8 mouse cellular contexts compared by ENCODE assay signal in genomic region chr6:119482958-119483600, GRCm38 (mm10). TPM values are rescaled to one million over a fixed set of nuclear protein-coding genes. Genes with fewer than 3 reads are reported as not detected.
DNase-seq lines count a peak whose midpoint lies in the region; ATAC-seq lines count a peak whose summit lies in the region.

No protein-coding gene starts in this region.

- H3K27me3 ChIP-seq in forebrain, embryonic 12.5 days, result no peaks in the 10 kb centered on the region
- H3K27me3 ChIP-seq in hindbrain, embryonic 14.5 days (ENCODE audit: control insufficient read depth, insufficient read depth, low read length), result no peaks in the 10 kb centered on the region
- H3K27me3 ChIP-seq in limb, embryonic 10.5 days (ENCODE audit: low read depth, poor library complexity, severe bottlenecking), result no peaks in the 10 kb centered on the region
- no peaks in the 10 kb centered on the region for H3K27me3 ChIP-seq in midbrain, embryonic 11.5 days (ENCODE audit: control insufficient read depth, insufficient read depth, low read length)

- peak overlapping the region; percentile 33 for H3K4me3 ChIP-seq in forebrain, embryonic 12.5 days (replicated peaks)
- H3K4me3 ChIP-seq in hindbrain, embryonic 14.5 days (replicated peaks; ENCODE audit: low read length), result peak overlapping the region; percentile 94
- peak overlapping the region; percentile 84 for H3K4me3 ChIP-seq in limb, embryonic 10.5 days
- H3K4me3 ChIP-seq in midbrain, embryonic 11.5 days (ENCODE audit: low read depth, low read length), result peak overlapping the region; percentile 95

- peaks cover 19% of the 10 kb centered on the region for H3K36me3 ChIP-seq in forebrain, embryonic 12.5 days (replicated peaks)
- H3K36me3 ChIP-seq in hindbrain, embryonic 14.5 days (replicated peaks; ENCODE audit: control insufficient read depth, insufficient read depth), result peaks cover 22% of the 10 kb centered on the region
- peaks cover 31% of the 10 kb centered on the region for H3K36me3 ChIP-seq in limb, embryonic 10.5 days
- H3K36me3 ChIP-seq in midbrain, embryonic 11.5 days (ENCODE audit: control insufficient read depth, insufficient read depth, low read length), result no peaks in the 10 kb centered on the region

- intact Hi-C loops in gastrocnemius, postnatal 14 days (cut with DNase I; ENCODE audit: low total_unique reads), result loop anchor here (10.0 kb wide), 1 partner anchor 282 kb away; no protein-coding TSS in a partner anchor

- peaks cover 50% of the 10 kb centered on the region for H3K4me1 ChIP-seq in forebrain, embryonic 12.5 days
- H3K4me1 ChIP-seq in hindbrain, embryonic 14.5 days (replicated peaks; ENCODE audit: control insufficient read depth, insufficient read depth, low read length), result peaks cover 35% of the 10 kb centered on the region
- H3K4me1 ChIP-seq in limb, embryonic 10.5 days, result peaks cover 56% of the 10 kb centered on the region
- H3K4me1 ChIP-seq in midbrain, embryonic 11.5 days (ENCODE audit: control insufficient read depth, insufficient read depth, low read length), result peaks cover 26% of the 10 kb centered on the region

- no peaks in the 10 kb centered on the region for H3K9me3 ChIP-seq in forebrain, embryonic 12.5 days
- H3K9me3 ChIP-seq in hindbrain, embryonic 14.5 days (ENCODE audit: control insufficient read depth, low read length), result no peaks in the 10 kb centered on the region
- H3K9me3 ChIP-seq in limb, embryonic 10.5 days (replicated peaks), result no peaks in the 10 kb centered on the region
- no peaks in the 10 kb centered on the region for H3K9me3 ChIP-seq in midbrain, embryonic 11.5 days (ENCODE audit: control insufficient read depth, low read length)

- peak; percentile 44 for DNase-seq in gastrocnemius, postnatal 14 days
- no peak for DNase-seq in gastrocnemius, adult 8-10 months (ENCODE audit: low spot score in 2 of 2)
- peak; percentile 78 for DNase-seq in adrenal gland, postnatal 14 days
- peak; percentile 61 for DNase-seq in hindbrain, embryonic 14.5 days (ENCODE audit: low spot score)
- DNase-seq in limb, embryonic 10.5 days (ENCODE audit: low spot score), result peak; percentile 74
- DNase-seq in midbrain, embryonic 11.5 days (ENCODE audit: low spot score, missing footprints), result peak; percentile 94
- DNase-seq in urinary bladder, postnatal 36 days (ENCODE audit: low spot score in 2 of 2), result peak; percentile 18 to 48

- H3K27ac ChIP-seq in forebrain, embryonic 12.5 days, result peak overlapping the region; percentile 56; the same call in 1 of the 2 replicates
- no peak overlapping the region for H3K27ac ChIP-seq in hindbrain, embryonic 14.5 days
- peak overlapping the region; percentile 7; the same call in 1 of the 2 replicates for H3K27ac ChIP-seq in limb, embryonic 10.5 days
- no peak overlapping the region; the same call in 1 of the 2 replicates for H3K27ac ChIP-seq in midbrain, embryonic 11.5 days (ENCODE audit: low read depth, low read length)

- WGBS in forebrain, embryonic 12.5 days, result 19% methylated on average over 16 of the region's 16 CpGs
- WGBS in hindbrain, embryonic 14.5 days, result 33% methylated on average over 16 of the region's 16 CpGs
- 39% methylated on average over 16 of the region's 16 CpGs for WGBS in limb, embryonic 10.5 days
- WGBS in midbrain, embryonic 11.5 days, result 34% methylated on average over 16 of the region's 16 CpGs

- peak overlapping the region; percentile 99 for H3K4me2 ChIP-seq in forebrain, embryonic 12.5 days
- H3K4me2 ChIP-seq in hindbrain, embryonic 14.5 days (replicated peaks), result peak overlapping the region; percentile 97
- H3K4me2 ChIP-seq in midbrain, embryonic 11.5 days, result peak overlapping the region; percentile 99

- ATAC-seq in forebrain, embryonic 12.5 days (ENCODE audit: low FRiP score), result peak; percentile 15; the same call in 1 of the 2 replicates
- no peak for ATAC-seq in hindbrain, embryonic 14.5 days (ENCODE audit: low FRiP score)
- ATAC-seq in midbrain, embryonic 11.5 days (ENCODE audit: low FRiP score), result peak; percentile 49; the same call in 1 of the 2 replicates

- peak overlapping the region; percentile 49 for H3K9ac ChIP-seq in forebrain, embryonic 12.5 days
- H3K9ac ChIP-seq in hindbrain, embryonic 14.5 days, result peak overlapping the region; percentile 49
- H3K9ac ChIP-seq in midbrain, embryonic 11.5 days (ENCODE audit: low read length), result peak overlapping the region; percentile 54

RNA-seq across cellular contexts. Expression of gene Fbxl14, which starts 3.6 kb away (rescaled TPM):
- 10 to 100 TPM in 1 of 2 experiments, 1 to 10 TPM in 1; 9.2 to 11.1 TPM for total RNA-seq in gastrocnemius, postnatal 14 days (2021)
- total RNA-seq in gastrocnemius, adult 8-10 months (2022), result 10 to 100 TPM; 10.2 to 13.8 (median 11.8) TPM
- total RNA-seq in adrenal gland, postnatal 14 days (2021), result 27.4 and 33.5 TPM in 2 replicates
- polyA plus RNA-seq in forebrain, embryonic 12.5 days (2016; fragmentation: Nextera tagmentation; extraction: Ambion mirVana), result 5.1 and 5.2 TPM in 2 replicates
- polyA plus RNA-seq in hindbrain, embryonic 14.5 days (2014; fragmentation: Nextera tagmentation; extraction: Ambion mirVana), result 3.1 and 4.6 TPM in 2 replicates
- 3.0 and 3.5 TPM in 2 replicates for polyA plus RNA-seq in limb, embryonic 10.5 days (2016; fragmentation: Nextera tagmentation; extraction: Ambion mirVana)
- 5.7 and 6.6 TPM in 2 replicates for polyA plus RNA-seq in midbrain, embryonic 11.5 days (2014; fragmentation: Nextera tagmentation; extraction: Ambion mirVana)

Comparison
In these comparisons a context has a peak if more than half of its experiments do, and no peak if none do; other contexts are left out.
1. DNase-seq: peak in gastrocnemius, postnatal 14 days (single experiment), adrenal gland, postnatal 14 days (single experiment), hindbrain, embryonic 14.5 days (single experiment), limb, embryonic 10.5 days (single experiment), midbrain, embryonic 11.5 days (single experiment) and urinary bladder, postnatal 36 days (2 of 2); none in gastrocnemius, adult 8-10 months (0 of 2).
2. H3K27ac ChIP-seq: peak in forebrain, embryonic 12.5 days (single experiment) and limb, embryonic 10.5 days (single experiment); none in hindbrain, embryonic 14.5 days (single experiment) and midbrain, embryonic 11.5 days (single experiment).
3. H3K4me3 ChIP-seq: peak in every context shown above with its lines; median percentile 95 in midbrain, embryonic 11.5 days; 94 in hindbrain, embryonic 14.5 days; 84 in limb, embryonic 10.5 days; 33 in forebrain, embryonic 12.5 days.
4. Peak in every context shown above with its lines, with median percentiles within 50 percentile points of each other: H3K4me2 ChIP-seq and H3K9ac ChIP-seq.